Mouse (Mus musculus): ENCODE results near the gene Atp5b. TPM values are rescaled to one million over a fixed set of nuclear protein-coding genes. Genes with fewer than 3 reads are reported as not detected.

The Atp5b gene
- polyA plus RNA-seq, 2 experiments = 999 to 1,823 TPM

DNA sequence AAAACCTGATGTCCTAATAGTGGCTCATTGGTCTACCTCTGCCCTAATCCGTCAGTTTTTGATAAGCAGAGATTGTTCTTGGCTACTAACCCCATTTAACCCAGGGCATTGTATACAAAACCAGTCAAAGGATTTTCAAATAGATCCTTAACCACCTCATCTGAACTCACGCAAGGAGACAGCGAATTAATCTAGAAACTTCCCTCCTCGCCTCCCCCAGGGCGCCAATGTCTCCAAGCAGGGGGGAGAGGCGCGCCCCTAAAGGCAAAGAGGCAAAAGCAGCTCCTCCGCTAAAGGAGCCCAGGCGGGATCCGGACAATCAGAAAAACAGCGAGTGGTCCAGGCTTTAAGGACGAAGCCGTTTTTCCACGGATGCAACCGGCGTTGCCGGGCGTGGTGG lies 24.9 kb upstream of the Atp5b start:
- Histone ChIP-seq H3K4me2 (ENCODE audit: low read depth) (peak overlapping the region; percentile 96), H3K36me3 (replicated peaks; ENCODE audit: control insufficient read depth, insufficient read depth, low read depth) (no peaks in the 10 kb centered on the region; the same call in none of the 2 replicates), H3K9ac (replicated peaks) (peak overlapping the region; percentile 92), H3K4me3 (ENCODE audit: insufficient read depth in 1 of 2, low read depth in 2 of 2, low read length in 2 of 2) (peak overlapping the region; percentile 96 to 98), H3K27me3 (ENCODE audit: control insufficient read depth, insufficient read depth, low read length) (no peaks in the 10 kb centered on the region), H3K27ac (peak overlapping the region; percentile 93), H3K4me1 (replicated peaks; ENCODE audit: control insufficient read depth in 2 of 2, insufficient read depth in 2 of 2, low read length in 1 of 2) (peaks cover 25 to 29% of the 10 kb centered on the region in 2 experiments), H3K9me3 (ENCODE audit: control insufficient read depth, low read length) (no peaks in the 10 kb centered on the region)
- no peak for ATAC-seq (ENCODE audit: insufficient read depth)
- under 1% methylated on average over 18 of the region's 18 CpGs for WGBS (ENCODE audit: insufficient replicate concordance)
- TF ChIP-seq EP300 (IDR thresholded peaks at IDR 0.05; ENCODE audit: low read depth) = no peak
- TF ChIP-seq CTCF (IDR thresholded peaks at IDR 0.05; ENCODE audit: low read depth) = 0 out of 2 replicates have a peak, but pooled peaks have one; percentile 9
- no peak for DNase-seq (ENCODE audit: low read depth in 3 of 3, low spot score in 3 of 3)

DNA sequence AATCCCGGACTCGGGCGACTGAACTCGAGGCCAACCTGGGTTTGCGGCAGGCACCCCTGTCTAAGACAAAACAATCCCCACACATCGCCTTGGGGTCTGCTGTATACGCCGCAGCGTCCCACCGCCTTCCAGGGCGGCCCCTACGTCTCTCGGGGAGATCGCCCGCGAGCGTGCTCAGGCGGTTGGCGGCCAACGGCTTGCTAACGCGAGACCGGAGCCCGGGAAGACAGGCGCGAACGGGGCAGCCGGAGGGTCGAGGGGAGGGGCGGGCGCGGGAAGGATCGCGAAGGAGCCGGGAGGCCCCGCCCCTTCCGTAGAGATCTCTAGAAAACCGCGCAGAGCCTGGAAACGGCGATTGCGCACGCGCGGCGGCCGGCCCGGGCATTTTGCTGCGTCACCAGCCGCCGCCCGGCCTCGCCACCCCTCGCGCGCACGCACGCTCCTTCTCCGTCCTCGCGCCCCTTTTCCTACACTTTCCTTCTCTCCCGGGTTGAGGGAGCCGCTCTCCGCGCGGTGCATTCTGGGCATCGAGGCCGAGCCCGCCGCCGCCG lies 24.4 kb upstream of the Atp5b start, which contains the start of gene Ptges3:
Gene Ptges3 (plus strand): TSS at position 354 of the 551 bp plus-strand sequence.
- Histone ChIP-seq H3K9me3 (ENCODE audit: control insufficient read depth, low read length) (no peaks in the 10 kb centered on the region), H3K27ac (peak within 1 kb of the TSS; percentile 93), H3K27me3 (ENCODE audit: control insufficient read depth, insufficient read depth, low read length) (no peaks in the 10 kb centered on the region), H3K36me3 (replicated peaks; ENCODE audit: control insufficient read depth, insufficient read depth, low read depth) (peaks cover under 1% of the 10 kb centered on the region), H3K4me2 (ENCODE audit: low read depth) (peak within 1 kb of the TSS; percentile 96), H3K9ac (replicated peaks) (peak within 1 kb of the TSS; percentile 92), H3K4me3 (ENCODE audit: insufficient read depth in 1 of 2, low read depth in 2 of 2, low read length in 2 of 2) (peak within 1 kb of the TSS; percentile 96 to 98), H3K4me1 (replicated peaks; ENCODE audit: control insufficient read depth in 2 of 2, insufficient read depth in 2 of 2, low read length in 1 of 2) (peaks cover 28 to 29% of the 10 kb centered on the region in 2 experiments)
- no peak; the same call in 1 of the 2 replicates for TF ChIP-seq EP300 (IDR thresholded peaks at IDR 0.05; ENCODE audit: low read depth)
- TF ChIP-seq CTCF (IDR thresholded peaks at IDR 0.05; ENCODE audit: low read depth) = no peak
- WGBS (ENCODE audit: insufficient replicate concordance) = 0% methylated on average over 70 of the region's 72 CpGs
- ATAC-seq (ENCODE audit: insufficient read depth) (peak; percentile 89), DNase-seq (ENCODE audit: low read depth in 3 of 3, low spot score in 3 of 3) (peak; percentile 83 to 90 (median 88))

DNA sequence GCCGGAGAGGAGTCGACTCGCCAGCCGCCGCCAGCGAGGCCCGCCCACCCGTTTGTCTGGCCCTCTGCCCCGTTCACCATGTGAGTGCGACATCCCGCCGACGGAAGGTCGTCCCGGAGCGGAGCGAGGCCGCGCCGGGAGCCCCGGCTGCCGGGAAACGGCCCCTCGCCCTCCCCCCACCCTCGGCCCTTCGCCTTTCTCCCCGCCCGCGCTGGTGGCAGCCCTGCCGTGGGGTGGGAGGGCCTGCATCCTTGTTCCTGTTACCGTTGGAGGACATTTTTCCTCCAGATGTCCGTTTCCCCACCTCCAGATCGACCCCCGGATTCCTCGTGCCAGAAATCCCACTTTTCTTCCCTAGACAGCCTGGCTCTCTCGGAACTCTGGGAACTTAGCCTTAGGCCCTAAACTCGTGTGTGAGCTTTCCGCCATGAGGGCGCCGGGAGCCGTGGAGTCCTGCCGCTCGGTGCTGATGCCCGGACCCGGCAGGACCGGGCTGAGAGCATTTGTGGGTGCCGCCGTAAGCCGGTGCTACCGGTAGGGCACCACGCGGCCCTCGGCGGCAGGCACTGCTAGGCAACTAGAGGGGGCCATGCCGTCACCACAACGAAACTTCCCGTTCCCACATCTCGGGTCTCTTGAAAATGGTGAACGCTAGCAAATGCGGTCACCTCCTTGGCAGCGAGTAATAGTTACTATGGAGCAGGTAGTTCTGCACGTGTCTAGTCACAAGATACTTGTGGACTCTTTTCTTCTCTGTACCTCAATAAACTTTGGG lies 23.7 kb upstream of the Atp5b start:
- peaks cover 4% of the 10 kb centered on the region for H3K36me3 ChIP-seq (replicated peaks; ENCODE audit: control insufficient read depth, insufficient read depth, low read depth)
- H3K4me2 ChIP-seq (ENCODE audit: low read depth) = peak overlapping the region; percentile 96
- H3K9ac ChIP-seq (replicated peaks) = peak overlapping the region; percentile 92
- peaks cover 29 to 32% of the 10 kb centered on the region in 2 experiments for H3K4me1 ChIP-seq (replicated peaks; ENCODE audit: control insufficient read depth in 2 of 2, insufficient read depth in 2 of 2, low read length in 1 of 2)
- under 1% methylated on average over 54 of the region's 62 CpGs for WGBS (ENCODE audit: insufficient replicate concordance)
- no peak for TF ChIP-seq EP300 (IDR thresholded peaks at IDR 0.05; ENCODE audit: low read depth)
- TF ChIP-seq CTCF (IDR thresholded peaks at IDR 0.05; ENCODE audit: low read depth) = peak; percentile 52
- DNase-seq (ENCODE audit: low read depth in 3 of 3, low spot score in 3 of 3) (no peak), ATAC-seq (ENCODE audit: insufficient read depth) (peak; percentile 37)
- H3K4me3 ChIP-seq (ENCODE audit: insufficient read depth in 1 of 2, low read depth in 2 of 2, low read length in 2 of 2) = peak overlapping the region; percentile 96 to 98
- peak overlapping the region; percentile 93 for H3K27ac ChIP-seq
- no peaks in the 10 kb centered on the region for H3K27me3 ChIP-seq (ENCODE audit: control insufficient read depth, insufficient read depth, low read length)
- H3K9me3 ChIP-seq (ENCODE audit: control insufficient read depth, low read length) = no peaks in the 10 kb centered on the region

DNA sequence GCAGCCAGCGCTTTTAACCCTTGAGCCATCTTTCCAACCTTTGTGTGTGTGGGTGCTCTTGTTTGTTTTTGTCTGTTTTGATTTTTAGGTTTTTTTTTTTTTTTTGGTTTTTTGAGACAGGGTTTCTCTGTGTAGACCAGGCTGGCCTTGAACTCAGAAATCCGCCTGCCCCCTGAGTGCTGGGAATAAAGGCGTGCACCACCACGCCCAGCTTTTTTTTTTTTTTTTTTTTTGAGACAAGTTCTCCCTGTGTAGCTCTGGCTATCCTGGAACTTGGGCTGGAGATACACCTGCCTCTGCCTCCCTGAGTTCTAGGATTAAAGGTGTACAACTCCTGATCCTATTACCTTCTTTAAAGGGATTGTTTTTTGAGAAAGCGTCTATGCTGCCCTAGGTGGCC lies 22.0 kb upstream of the Atp5b start:
- no peaks in the 10 kb centered on the region for H3K27me3 ChIP-seq (ENCODE audit: control insufficient read depth, insufficient read depth, low read length)
- peak overlapping the region; percentile 92 for H3K9ac ChIP-seq (replicated peaks)

More for the DNA sequence above, 22.0 kb upstream of the Atp5b start:
- DNase-seq (ENCODE audit: low read depth in 3 of 3, low spot score in 3 of 3) (no peak), ATAC-seq (ENCODE audit: insufficient read depth) (no peak)
- peaks cover 9% of the 10 kb centered on the region for H3K36me3 ChIP-seq (replicated peaks; ENCODE audit: control insufficient read depth, insufficient read depth, low read depth)
- H3K4me3 ChIP-seq (ENCODE audit: insufficient read depth in 1 of 2, low read depth in 2 of 2, low read length in 2 of 2) = peak overlapping the region; percentile 96 to 98
- no peak for TF ChIP-seq EP300 (IDR thresholded peaks at IDR 0.05; ENCODE audit: low read depth)
- peaks cover 31 to 35% of the 10 kb centered on the region in 2 experiments for H3K4me1 ChIP-seq (replicated peaks; ENCODE audit: control insufficient read depth in 2 of 2, insufficient read depth in 2 of 2, low read length in 1 of 2)
- peak overlapping the region; percentile 96 for H3K4me2 ChIP-seq (ENCODE audit: low read depth)
- H3K9me3 ChIP-seq (ENCODE audit: control insufficient read depth, low read length) = no peaks in the 10 kb centered on the region
- peak overlapping the region; percentile 93 for H3K27ac ChIP-seq
- 34% methylated on average over 5 of the region's 5 CpGs for WGBS (ENCODE audit: insufficient replicate concordance)
